Comparison of ENCODE assay signal across 15 mouse cellular contexts in genomic region chr17:15381869-15382660, GRCm38 (mm10). TPM values are rescaled to one million over a fixed set of nuclear protein-coding genes. Genes with fewer than 3 reads are reported as not detected.
DNase-seq lines count a peak whose midpoint lies in the region; ATAC-seq and TF ChIP-seq lines count a peak whose summit lies in the region.
"Had no signal": no experiment of that assay in that cellular context is flagged by ENCODE, and none has a peak within 500 bp of the region (broad histone marks: within the 10 kb centered on the region; RNA-seq: fewer than 3 reads in every experiment).

No protein-coding gene starts in this region.

- peak overlapping the region; percentile 72; the same call in 1 of the 2 replicates for H3K4me2 ChIP-seq in intestine, embryonic 15.5 days (replicated peaks)
- no peak overlapping the region for H3K4me2 ChIP-seq in intestine, postnatal 0 days (replicated peaks; ENCODE audit: low read depth)
- H3K4me2 ChIP-seq in hindbrain, embryonic 14.5 days (replicated peaks), result peak overlapping the region; percentile 79; the same call in 1 of the 2 replicates

- no peak overlapping the region for H3K9ac ChIP-seq in intestine, embryonic 15.5 days
- H3K9ac ChIP-seq in intestine, postnatal 0 days (ENCODE audit: low read depth, low read length), result no peak overlapping the region
- no peak overlapping the region for H3K9ac ChIP-seq in ES-E14 (ENCODE audit: insufficient read depth, low read depth, low read length, poor library complexity, severe bottlenecking)
- H3K9ac ChIP-seq in hindbrain, embryonic 14.5 days, result no peak overlapping the region
- H3K9ac ChIP-seq: liver, embryonic 15.5 days had no signal

- in situ Hi-C loops in ES-E14 (cut with MboI; ENCODE audit: low sequenced_read_pairs in 2 of 2, unreplicated experiment in 2 of 2), result no loop called here

- H3K4me1 ChIP-seq in intestine, embryonic 15.5 days (replicated peaks), result peaks cover 22% of the 10 kb centered on the region
- H3K4me1 ChIP-seq in intestine, postnatal 0 days (replicated peaks; ENCODE audit: control insufficient read depth, insufficient read depth, low read length), result peaks cover 5% of the 10 kb centered on the region; the same call in 1 of the 2 replicates
- H3K4me1 ChIP-seq in ES-E14 (ENCODE audit: control insufficient read depth in 2 of 2, insufficient read depth in 2 of 2, low read length in 2 of 2, poor library complexity in 1 of 2), result peaks cover 17% of the 10 kb centered on the region in 2 experiments
- peaks cover 24% of the 10 kb centered on the region for H3K4me1 ChIP-seq in hindbrain, embryonic 14.5 days (replicated peaks; ENCODE audit: control insufficient read depth, insufficient read depth, low read length)

- no peak for DNase-seq in ES-E14 (ENCODE audit: low read depth, low spot score)
- DNase-seq in embryo, embryonic 10 days (ENCODE audit: low spot score), result peak; percentile 64
- DNase-seq in hindbrain, embryonic 14.5 days (ENCODE audit: low spot score), result no peak
- no peak for DNase-seq in right cerebral cortex, postnatal 14 days
- no peak for DNase-seq in kidney, postnatal 10 days
- no peak for DNase-seq in layer of hippocampus, postnatal 14 days (ENCODE audit: low spot score in 2 of 2)
- DNase-seq: cerebellum, adult 18-20 months; heart, postnatal 36 days; layer of hippocampus, adult 9-11 months; left cerebral cortex, postnatal 4 days; right cerebral cortex, postnatal 25 days; thymus, postnatal 25 days had no signal

- H3K36me3 ChIP-seq in intestine, embryonic 15.5 days, result no peaks in the 10 kb centered on the region
- H3K36me3 ChIP-seq in intestine, postnatal 0 days (ENCODE audit: control insufficient read depth, insufficient read depth), result no peaks in the 10 kb centered on the region
- H3K36me3 ChIP-seq in ES-E14 (ENCODE audit: control insufficient read depth, insufficient read depth, low read length, poor library complexity, severe bottlenecking), result no peaks in the 10 kb centered on the region
- no peaks in the 10 kb centered on the region for H3K36me3 ChIP-seq in hindbrain, embryonic 14.5 days (replicated peaks; ENCODE audit: control insufficient read depth, insufficient read depth)
- H3K36me3 ChIP-seq: liver, embryonic 15.5 days had no signal

- peaks cover 10% of the 10 kb centered on the region for H3K27me3 ChIP-seq in intestine, embryonic 15.5 days (replicated peaks)
- no peaks in the 10 kb centered on the region for H3K27me3 ChIP-seq in intestine, postnatal 0 days (replicated peaks; ENCODE audit: control insufficient read depth, insufficient read depth, low read length)
- H3K27me3 ChIP-seq in hindbrain, embryonic 14.5 days (ENCODE audit: control insufficient read depth, insufficient read depth, low read length), result 0 out of 2 replicates have a peak, but pooled peaks cover 4% of the 10 kb centered on the region

- TF ChIP-seq CTCF in intestine, postnatal 0 days (IDR thresholded peaks at IDR 0.05; ENCODE audit: low read depth), result no peak

- H3K9me3 ChIP-seq in intestine, embryonic 15.5 days, result no peaks in the 10 kb centered on the region
- no peaks in the 10 kb centered on the region for H3K9me3 ChIP-seq in intestine, postnatal 0 days (ENCODE audit: control insufficient read depth)
- no peaks in the 10 kb centered on the region for H3K9me3 ChIP-seq in ES-E14 (ENCODE audit: control insufficient read depth, insufficient read depth, low read depth, low read length)
- H3K9me3 ChIP-seq in hindbrain, embryonic 14.5 days (ENCODE audit: control insufficient read depth, low read length), result no peaks in the 10 kb centered on the region
- H3K9me3 ChIP-seq: liver, embryonic 15.5 days had no signal

- WGBS in intestine, embryonic 15.5 days, result 48% methylated on average over 7 of the region's 7 CpGs
- 55% methylated on average over 7 of the region's 7 CpGs for WGBS in intestine, postnatal 0 days
- 11% methylated on average over 7 of the region's 7 CpGs for WGBS in hindbrain, embryonic 14.5 days

- H3K4me3 ChIP-seq in intestine, embryonic 15.5 days (replicated peaks), result no peak overlapping the region
- no peak overlapping the region for H3K4me3 ChIP-seq in intestine, postnatal 0 days (ENCODE audit: low read depth, low read length)
- H3K4me3 ChIP-seq in ES-E14 (ENCODE audit: insufficient read depth in 1 of 2, low read depth in 1 of 2, low read length in 2 of 2, poor library complexity in 1 of 2, severe bottlenecking in 1 of 2), result no peak overlapping the region
- H3K4me3 ChIP-seq in hindbrain, embryonic 14.5 days (replicated peaks; ENCODE audit: low read length), result no peak overlapping the region
- H3K4me3 ChIP-seq: liver, embryonic 15.5 days had no signal

- no peak for ATAC-seq in intestine, embryonic 15.5 days
- ATAC-seq in intestine, postnatal 0 days, result no peak
- no peak for ATAC-seq in hindbrain, embryonic 14.5 days (ENCODE audit: low FRiP score)

- no peak overlapping the region for H3K27ac ChIP-seq in intestine, embryonic 15.5 days
- no peak overlapping the region for H3K27ac ChIP-seq in intestine, postnatal 0 days (ENCODE audit: low read depth, low read length)
- no peak overlapping the region for H3K27ac ChIP-seq in ES-E14 (ENCODE audit: insufficient read depth, low read depth, low read length, poor library complexity, severe bottlenecking)
- H3K27ac ChIP-seq in hindbrain, embryonic 14.5 days, result no peak overlapping the region
- H3K27ac ChIP-seq: liver, embryonic 15.5 days had no signal

TF ChIP-seq in ES-E14, 5 proteins besides CTCF, POLR2A, EP300 and RAD21:
- TF ChIP-seq HCFC1 (IDR thresholded peaks at IDR 0.05; ENCODE audit: borderline replicate concordance, insufficient read depth, low read length), result no peak
- 0 out of 2 replicates have a peak, but pooled peaks have one; percentile 37 for TF ChIP-seq MAFK (IDR thresholded peaks at IDR 0.05; ENCODE audit: insufficient read depth, low read depth, low read length)
- no peak for TF ChIP-seq ZC3H11A (IDR thresholded peaks at IDR 0.05; ENCODE audit: borderline replicate concordance, low read depth, low read length)
- no peak for TF ChIP-seq CHD2 (IDR thresholded peaks at IDR 0.05; ENCODE audit: low read depth, low read length)
TF ChIP-seq in ES-E14: peak in this region for 1.

RNA-seq across cellular contexts. Expression of gene Dll1, which starts 5.4 kb away (rescaled TPM):
- 20.7 and 23.3 TPM in 2 replicates for polyA plus RNA-seq in intestine, embryonic 15.5 days (2015; fragmentation: Nextera tagmentation; extraction: Ambion mirVana)
- 18.5 and 20.0 TPM in 2 replicates for polyA plus RNA-seq in intestine, postnatal 0 days (2015; fragmentation: Nextera tagmentation; extraction: Ambion mirVana)
- 13.8 and 42.4 TPM in 2 replicates for total RNA-seq in ES-E14 (2012; rRNA removed)
- polyA plus RNA-seq in hindbrain, embryonic 14.5 days (2014; fragmentation: Nextera tagmentation; extraction: Ambion mirVana), result 12.5 and 15.1 TPM in 2 replicates
- 10 to 100 TPM; 10.6 to 12.3 TPM for total RNA-seq in layer of hippocampus, postnatal 14 days (2021)

RNA-seq across cellular contexts. Expression of gene Fam120b, which starts 13.9 kb away (rescaled TPM):
- polyA plus RNA-seq in intestine, embryonic 15.5 days (2015; fragmentation: Nextera tagmentation; extraction: Ambion mirVana), result 26.9 and 27.7 TPM in 2 replicates
- 11.5 and 13.6 TPM in 2 replicates for polyA plus RNA-seq in intestine, postnatal 0 days (2015; fragmentation: Nextera tagmentation; extraction: Ambion mirVana)
- 7.1 and 9.2 TPM in 2 replicates for total RNA-seq in ES-E14 (2012; rRNA removed)
- polyA plus RNA-seq in hindbrain, embryonic 14.5 days (2014; fragmentation: Nextera tagmentation; extraction: Ambion mirVana), result 45.2 and 50.4 TPM in 2 replicates
- total RNA-seq in layer of hippocampus, postnatal 14 days (2021), result 10 to 100 TPM; 33.4 to 34.9 TPM
